Mouse (Mus musculus): ENCODE data around the gene Arhgef3.

Arhgef3 gene

DNA sequence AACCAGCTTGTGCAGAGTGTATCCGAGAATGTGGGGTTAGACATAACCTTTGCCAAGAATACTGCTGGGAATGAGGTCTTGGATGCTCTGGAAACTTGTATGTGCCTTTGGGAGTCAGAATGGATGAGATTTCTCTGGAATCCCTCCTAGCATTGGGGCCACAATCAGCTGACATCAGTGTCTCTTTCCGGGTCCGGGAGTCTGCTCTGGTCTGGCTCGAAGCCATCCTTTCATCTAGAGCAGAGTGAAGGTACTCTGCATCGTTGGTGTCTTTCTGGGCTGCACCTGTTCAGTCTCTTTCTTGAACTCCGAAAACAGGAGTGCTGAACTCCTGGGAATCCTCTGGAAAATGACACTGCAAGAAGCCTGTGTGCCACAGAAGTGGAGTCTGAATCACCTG lies 1.3 kb downstream of the Arhgef3 start:
- no peak for DNase-seq

DNA sequence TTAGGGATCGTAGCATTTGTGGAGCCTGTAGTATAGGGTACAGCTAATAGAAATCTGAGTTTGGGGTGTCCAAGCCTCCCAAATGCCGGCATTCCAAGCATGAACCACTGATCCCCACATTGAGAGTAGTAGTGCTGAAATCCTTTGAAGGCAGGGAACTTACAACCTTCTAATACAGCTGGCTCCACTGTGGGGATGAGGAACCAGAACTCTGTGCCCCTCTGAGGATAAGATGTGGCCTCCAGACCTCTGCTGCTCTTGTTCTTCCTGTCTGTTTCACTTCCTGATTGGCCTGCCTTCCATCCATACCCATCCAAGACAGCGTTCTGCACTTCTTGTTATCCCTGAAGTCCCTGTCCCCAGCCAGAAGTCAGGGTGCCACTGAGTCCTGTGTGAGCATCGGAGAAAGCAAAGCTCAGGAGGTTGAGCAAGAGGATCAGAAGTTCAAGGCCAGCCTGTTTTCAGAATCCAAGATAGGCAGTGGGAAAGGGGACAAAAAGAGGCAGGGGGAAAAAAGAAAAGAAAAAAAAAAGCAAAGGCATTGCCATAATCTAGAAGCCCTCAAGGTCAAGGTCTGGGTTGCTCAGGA lies 2.0 kb downstream of the Arhgef3 start:
- DNase-seq = no peak

DNA sequence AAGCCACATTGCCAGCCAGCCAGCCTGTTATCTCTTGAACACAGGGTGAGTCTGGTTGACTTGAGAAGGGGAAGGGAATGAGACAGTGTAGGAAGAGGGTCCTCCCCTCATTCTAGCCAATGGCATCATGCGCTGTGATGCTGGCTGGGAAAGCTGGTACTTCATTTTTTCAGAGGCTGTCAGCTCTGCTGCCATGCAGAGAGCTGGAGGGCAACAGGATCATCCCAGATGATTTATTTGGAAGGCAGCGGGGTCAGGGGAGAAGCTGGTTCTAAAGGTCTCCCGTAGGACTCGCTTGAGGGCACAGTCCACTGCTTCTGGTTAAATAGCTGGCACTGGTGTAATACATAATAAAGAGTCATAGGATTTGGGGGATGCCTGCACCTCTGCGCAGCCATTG lies 3.8 kb downstream of the Arhgef3 start:
- DNase-seq = no peak

DNA sequence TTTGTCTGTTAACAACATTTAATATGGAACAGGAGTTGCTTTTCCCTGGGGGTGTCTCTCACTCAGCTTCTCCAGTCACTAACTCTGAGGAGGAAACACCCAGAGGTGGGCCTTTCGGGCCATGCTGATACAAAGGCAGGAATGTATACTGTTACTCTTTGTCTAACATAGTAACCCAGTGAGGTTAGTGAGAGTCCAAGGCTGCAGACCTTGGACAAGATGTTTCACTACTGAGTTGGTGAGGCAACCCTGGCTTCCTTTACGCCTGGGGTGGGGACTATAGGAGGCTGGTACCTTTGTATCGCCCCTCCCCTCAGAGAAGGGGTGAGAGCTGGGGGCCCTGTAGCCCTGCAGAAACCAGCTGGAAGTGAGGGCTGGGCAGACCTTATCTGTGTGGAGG lies 7.9 kb downstream of the Arhgef3 start:
- no peak for DNase-seq

DNA sequence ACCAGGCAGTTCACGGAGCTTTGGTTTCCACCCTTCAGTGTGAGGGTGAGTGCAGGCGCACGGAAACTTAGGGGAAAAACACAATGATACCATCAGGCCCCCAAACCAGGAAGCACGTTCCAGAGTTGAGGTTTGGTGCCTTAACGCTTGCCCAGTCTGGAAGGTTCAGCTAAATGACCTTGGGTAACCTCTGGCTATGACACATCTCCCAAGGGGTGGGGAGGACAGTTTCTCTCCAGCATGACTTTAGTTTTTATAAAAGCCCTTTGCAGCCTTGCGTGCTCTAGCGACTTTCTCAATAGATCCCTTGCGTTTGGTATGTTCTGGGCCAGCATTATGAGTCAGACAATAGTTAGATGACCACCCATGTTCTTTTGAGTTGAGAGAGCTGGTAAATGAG lies 8.8 kb downstream of the Arhgef3 start:
- DNase-seq = no peak

DNA sequence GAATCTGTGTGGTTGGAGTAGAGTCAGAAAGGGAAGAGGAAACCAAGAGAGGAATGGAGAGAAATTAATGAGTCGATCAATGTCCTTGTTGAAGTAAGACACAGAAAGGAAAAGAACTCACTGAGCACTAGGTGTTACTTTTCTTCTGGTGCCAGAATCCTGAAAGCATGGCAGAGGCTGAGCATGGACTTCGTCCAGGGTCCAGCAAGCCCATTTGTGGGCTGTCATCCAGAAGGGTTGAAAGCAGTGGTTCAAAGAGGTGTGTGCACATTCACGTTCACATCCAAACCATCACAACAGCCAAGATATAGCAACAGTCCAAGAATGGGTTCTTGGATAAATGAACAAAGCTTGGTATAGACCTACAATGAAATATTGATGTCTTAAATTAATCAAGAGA lies 15.3 kb downstream of the Arhgef3 start:
- DNase-seq = no peak

DNA sequence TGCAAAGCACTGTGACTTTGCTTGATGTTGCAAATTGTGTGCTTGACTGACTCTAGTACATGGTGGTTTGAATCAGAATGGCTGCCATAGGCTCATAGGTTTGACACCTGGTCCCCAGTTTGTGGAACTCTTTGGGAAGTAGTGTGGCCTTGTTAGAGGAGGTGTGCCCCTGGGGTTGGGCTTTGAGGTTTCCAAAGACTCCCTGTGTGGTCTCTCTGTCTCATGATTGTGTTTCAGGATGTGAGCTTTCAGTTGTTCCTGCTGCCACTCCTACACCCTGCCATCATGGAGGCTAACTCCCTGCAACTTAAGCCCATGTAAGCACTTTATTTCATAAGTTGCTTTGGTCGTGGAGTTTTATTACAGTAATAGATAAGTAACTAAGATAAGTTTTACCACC lies 16.0 kb downstream of the Arhgef3 start:
- no peak for DNase-seq

DNA sequence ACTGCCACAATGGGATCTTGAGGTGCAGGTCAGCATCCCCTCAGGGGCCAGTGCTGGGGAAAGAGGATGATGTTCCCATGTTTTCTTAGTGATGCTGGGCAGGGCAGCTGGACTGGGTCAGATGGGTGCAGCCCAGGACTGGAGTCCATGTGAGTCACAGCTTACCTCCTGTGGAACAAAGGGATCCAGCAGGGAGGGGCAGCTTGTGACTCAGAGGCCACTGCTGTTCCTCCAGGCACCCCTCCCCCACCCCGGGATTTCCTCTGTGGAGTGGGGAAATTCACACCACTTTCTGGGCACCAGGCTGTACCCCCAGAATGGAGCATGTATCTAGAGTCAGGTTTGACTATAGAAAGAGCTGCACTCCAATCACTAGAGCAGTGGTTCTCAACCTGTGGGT lies 16.8 kb downstream of the Arhgef3 start:
- no peak for DNase-seq

DNA sequence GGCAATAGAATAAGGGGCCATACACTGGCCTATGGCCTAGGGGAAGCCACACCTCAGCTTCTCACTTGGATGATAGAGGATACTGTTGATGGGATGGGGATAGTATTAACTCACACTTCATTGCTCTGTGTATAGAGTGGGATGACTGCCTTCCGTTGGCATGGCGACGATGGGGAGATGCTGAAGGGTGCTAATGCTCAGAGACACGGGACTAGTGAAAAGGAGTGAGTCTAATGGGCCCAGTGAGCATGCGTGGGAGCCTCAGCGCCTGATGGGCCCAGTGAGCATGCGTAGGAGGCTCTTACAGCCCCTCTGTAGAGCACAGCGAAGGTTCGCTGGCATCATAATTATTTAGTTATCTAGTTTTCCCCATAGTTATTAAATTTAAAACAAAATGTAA lies 24.2 kb downstream of the Arhgef3 start:
- peak; percentile 8 for DNase-seq

DNA sequence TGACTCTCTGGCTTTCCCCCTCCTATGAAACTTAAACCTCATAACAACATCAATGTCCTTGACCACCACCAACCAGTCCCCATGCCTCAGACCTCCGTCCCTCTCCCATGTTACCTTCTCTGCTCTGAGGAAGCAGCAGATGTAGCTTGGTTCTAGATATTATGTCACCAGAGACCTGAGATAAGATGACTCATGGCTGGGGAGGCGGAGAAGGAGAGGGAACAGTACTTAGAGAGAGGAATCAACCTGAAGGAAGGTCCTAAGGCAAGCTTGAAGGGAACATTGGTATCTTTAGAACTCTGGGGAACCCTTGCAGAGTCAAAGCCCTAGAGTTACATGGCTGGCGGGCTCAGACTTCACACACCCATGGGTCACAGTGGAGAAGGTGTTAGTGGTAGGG lies 25.3 kb downstream of the Arhgef3 start:
- no peak for DNase-seq

DNA sequence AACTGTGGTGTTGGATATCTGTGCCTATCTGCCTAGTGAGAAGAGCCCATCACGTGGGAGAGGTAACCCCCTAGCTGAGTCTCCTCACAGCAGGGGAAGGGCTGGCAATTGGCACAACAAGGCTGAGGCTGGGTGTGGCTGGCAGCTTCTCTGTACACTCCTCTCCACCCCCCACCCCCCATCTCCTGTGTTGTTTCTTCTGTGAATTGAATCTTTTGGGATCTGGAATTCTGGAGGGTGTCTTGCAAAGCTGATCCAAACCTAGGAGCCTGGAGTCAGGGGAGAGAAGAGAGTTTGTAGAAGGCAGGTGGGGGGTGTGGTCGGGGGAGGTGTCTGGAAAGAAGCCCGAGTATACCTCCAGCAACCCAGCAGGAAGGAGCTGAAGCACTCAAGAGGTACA lies 26.8 kb downstream of the Arhgef3 start:
- DNase-seq = no peak

DNA sequence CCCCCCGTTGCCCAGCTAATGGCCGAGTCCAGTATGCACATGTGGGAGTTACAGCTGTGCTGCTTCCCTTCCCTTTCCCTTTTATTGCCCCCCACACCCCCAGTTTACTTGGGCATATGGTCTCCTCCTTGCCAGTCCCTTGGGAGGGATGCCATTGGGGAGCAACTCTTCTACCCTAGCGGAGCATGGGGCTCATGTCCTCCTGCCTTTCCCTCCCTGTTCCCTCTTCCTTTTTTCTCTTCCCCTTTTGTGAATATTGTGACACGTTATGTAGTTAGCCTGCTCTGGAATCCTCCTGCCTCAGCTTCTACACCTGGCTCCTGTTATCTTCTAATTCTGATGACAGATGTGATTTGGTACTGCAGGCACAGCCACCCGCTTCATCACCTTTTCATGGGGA lies 28.0 kb downstream of the Arhgef3 start:
- no peak for DNase-seq

DNA sequence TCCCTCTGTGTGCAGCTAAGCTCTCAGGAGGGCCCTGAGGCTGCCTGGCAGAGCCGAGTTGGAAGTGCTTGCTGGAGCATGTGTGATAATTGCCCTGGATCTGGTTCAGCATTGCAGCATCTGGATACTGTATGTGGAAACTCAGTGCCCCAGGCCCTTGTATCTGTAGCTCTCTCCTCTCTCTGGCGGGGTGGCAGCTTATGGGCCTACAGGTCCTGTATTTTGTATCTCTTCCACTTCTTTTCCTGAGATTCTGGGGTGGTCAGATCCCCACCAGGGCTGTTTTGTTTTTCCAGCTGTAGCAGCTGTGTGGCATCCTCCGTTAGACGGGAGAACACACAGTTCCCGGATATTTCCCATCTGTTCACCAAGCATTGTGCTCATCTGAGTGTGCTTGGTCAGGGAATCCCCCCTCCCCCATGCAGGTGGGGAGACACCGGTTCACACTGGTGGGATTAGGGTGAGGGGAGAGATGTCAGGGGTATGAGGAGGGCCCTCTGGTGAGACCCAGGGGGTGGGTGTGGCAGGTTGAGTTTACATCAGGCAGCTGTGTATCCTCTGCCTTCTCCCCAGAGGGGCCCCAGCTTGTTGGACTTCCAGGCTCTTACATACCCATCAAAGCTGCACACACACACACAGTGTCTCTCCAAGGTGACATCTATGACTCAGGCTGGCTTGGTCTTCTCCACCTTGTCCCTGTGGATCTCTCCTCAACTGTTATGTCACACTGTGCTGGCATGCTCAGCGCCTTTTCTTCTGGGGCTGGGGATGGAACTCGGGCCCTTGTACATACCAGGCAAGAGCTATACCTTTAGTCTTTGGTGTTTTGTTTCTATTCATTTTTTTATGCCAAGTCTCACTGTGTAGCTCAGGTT lies 30.7 kb downstream of the Arhgef3 start:
- no peak for DNase-seq

DNA sequence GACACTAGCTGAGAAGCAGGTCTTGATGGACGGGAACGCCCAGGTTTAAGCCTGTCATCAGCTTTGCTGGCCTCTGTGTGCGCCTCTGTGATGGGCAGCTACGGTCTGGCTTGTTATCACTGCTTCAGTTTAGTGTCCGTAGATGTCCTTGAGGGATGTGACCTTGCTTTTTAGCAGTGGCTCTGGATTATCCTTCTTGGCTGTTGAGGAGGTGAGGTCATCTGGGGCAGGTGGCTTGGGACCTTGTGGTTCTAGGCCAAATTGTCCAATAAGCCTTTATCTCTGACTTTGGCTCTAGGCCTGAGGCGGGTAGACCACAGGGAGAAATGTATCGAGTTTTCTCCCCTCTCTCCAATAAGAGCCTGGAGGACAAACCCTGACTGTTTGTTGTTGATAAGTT lies 33.0 kb downstream of the Arhgef3 start:
- DNase-seq = no peak

DNA sequence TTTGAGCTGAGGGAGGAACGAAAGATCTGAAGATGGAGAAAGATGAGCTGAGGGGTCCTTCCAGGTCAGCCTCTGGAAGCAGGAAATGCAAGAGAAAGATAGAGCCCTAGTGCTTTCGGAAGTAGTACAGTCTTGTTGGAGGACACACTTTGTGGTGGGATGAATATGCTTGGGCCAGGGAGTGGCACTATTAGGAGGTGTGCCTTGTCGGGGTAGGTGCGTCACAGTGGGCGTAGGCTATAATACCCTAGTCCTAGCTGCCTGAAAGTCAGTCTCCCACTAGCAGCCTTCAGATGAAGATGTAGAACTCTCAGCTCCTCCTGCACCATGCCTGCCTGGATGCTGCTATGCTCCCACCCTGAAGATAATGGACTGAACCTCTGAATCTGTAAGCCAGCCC lies 34.7 kb downstream of the Arhgef3 start:
- no peak for DNase-seq

DNA sequence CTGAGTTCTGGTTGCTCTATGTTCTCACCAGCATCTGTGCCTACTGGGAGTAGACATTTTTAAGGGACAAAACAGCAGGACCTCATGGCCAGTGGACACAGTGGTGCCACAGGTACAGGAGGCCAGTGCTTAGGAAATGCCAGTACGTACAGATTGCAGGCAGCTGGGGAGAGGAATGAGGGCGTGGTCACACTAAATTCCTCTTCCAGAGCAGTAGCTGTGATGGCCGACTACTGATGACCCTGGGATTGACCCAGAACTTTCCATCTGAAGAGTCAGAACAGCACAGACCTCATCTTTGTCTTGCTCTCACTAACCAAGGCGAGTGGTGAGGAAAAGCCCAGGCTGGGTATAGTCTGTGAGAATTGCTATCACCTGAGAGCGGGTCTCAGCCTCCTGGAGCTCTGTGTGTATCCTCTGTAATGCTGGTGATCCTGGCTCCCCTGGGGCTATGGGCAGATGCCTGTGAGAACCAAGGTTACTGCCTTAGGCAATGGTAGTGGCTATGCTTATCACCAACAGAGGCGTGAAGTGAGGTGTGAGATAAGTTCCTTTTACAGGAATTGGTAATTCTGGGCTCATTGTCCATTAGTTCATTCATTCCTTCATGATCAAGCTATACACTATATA lies 35.4 kb downstream of the Arhgef3 start:
- DNase-seq = no peak

DNA sequence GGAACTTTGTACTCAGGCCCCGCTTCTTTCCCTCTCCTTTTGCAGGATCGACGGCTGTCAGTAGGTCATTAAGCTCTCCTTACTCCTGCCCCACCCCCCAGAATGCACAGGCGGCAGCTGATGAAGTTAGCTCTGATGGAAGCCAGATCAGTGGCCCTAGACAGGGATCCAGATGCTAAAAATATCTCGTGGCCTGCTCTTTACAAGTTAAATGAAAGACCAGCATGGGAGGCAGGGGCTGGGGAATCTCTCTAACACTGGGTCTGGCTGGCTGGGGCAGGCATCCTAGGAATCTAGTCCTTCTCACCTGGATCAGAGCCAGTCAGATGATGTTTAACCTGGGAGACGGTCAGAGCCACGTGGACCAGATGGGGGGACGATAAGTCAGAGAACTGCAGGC lies 36.7 kb downstream of the Arhgef3 start:
- DNase-seq = no peak

DNA sequence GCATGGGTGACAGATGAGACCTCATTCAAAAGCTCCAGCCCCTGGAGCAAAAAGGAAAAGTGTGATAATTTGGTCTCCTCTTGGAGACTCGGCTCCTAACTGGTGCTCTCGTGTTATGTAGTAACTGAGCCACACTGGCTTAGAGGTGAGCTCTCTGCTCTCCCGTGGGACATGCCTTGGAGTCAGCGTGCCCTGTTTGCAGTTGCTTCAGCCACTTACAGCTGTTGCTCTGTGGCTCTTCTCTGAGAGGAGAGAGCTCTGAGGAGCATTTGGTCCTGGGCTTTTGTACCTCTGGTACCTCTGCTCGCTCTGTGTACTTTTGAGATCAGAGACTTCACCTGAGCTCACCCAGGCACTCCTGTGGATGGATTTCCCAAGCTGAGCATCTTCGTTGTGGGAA lies 40.4 kb downstream of the Arhgef3 start:
- DNase-seq = no peak

DNA sequence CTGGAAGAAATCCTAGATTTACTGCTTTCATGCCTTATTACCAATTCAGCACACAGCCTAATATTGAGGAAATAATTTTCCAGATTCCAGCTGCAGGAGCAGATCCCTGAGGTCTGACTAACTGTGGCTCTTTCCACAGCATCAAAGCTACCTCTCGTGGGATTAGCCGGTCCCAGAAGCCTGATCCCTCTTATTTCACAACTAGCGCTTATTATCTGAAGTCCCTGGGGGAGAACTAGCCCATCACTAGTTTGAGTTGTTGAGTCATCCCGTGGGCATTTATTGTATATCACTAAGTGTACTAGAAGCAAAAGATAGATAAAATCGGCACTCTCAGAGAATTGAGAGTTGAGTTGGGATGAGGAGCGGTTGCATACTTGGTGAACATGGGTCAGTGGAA lies 41.3 kb downstream of the Arhgef3 start:
- no peak for DNase-seq

DNA sequence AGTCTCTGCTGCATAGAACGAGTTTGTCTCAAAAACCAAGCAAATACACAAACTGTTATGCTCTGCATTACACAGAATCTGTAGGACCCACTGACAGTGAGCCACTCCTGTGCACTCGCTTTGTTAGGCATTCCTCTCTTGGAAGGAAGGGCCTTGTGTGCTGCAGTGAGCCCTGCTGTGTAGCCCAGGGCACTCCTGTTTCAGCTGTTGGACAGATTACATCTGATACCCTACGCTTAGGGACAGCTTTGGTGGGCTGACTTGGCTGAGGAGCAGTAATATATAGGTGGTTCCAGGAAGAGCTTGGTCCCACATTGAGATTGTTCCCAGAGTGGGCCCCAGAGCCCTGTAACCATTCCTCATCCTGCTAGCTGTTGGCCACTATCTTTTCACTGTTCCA lies 43.4 kb downstream of the Arhgef3 start:
- DNase-seq = no peak

DNA sequence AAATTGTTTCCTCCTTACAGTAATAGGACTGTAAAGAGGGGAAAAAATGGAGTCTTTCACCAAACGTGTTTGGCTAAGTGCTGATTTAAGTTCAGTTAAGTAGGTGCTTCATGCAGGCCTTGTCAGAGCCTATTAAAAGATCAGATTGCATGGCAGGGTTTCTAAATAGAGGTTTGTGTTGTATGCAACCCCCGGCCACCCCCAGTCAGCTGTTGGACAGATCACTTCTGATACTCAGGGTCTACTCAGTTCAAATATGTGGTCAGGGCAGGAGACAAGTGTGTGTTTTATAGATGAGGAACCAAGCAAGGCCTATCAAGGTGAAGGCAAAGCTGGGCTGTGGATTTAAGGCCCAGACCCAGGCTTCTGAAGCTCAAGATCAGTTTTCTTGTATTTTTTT lies 44.1 kb downstream of the Arhgef3 start:
- no peak for DNase-seq

DNA sequence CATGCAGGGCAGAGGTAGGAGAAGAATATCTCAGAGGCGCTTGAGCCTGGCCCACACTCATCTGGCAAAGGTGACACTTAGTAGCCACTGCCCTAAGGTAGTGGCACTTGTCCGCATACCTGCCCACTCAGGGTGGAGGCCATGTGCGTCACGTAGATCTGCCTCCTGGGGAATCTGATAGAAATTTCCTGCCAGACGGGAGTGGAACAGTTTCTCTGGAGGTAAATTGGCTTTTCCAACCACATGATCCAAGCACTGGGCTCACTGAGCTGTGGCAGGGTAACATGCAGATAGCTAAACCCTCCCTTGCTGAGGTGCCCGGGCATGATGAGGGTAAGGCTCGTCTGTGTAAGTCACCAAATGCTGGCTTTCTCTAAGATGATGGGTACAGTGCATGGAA lies 46.1 kb downstream of the Arhgef3 start:
- DNase-seq = no peak

DNA sequence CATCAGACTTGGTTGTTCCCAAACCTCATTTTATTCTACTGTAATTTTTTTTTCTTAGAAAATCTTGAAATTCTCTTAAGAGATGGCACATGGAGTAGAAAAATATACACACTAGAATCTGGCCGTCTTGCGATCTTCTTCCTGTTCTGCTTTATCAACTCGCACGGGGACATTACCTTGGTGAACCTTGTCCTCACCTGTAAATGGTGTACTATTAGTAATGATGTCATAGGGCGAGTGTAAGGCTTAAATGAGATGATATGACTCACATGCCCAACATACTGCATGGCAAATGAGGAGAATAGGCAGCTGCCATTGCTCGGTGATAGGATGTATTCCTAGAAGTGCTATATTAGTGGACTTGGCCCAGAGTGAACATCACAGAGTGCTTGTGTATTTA lies 49.9 kb downstream of the Arhgef3 start:
- DNase-seq = no peak

DNA sequence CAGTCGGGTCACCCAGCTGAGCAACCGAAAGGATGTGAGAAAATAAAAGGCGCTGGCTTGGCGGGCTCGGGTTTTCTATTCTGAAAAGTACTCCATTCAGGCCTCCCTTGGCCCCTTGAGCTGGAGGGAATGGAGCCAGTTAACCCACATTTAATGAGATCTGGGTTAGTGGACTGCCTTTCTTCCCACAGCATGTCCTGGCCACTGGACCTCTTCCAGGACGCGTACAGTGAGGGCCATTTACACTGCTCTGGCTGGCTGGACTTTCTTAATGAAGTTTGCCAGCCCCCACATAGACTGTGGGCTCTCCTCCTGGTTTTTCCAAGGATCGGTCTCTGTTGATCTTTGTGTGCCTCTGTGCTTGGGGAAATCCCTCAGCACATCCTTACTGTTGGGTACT lies 52.1 kb downstream of the Arhgef3 start:
- DNase-seq = peak; percentile 70

DNA sequence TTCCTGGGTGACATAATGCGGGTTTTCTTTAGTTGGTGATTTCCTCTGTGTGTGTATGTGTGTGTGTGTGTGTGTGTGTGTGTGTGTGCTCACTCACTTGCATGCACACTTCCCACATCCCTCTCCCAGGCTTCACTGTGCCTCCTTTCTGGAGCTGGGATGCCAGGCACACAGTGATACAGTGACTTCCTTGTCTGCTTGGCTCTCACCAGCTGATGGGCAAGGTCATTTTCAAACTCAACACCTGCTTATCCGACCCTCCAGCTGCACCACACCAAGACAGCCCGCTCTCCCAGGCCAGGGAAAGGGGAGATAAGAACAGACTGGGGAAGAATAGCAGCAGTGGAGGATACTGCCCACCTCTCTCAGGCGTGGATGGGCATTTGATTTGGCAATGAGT lies 52.5 kb downstream of the Arhgef3 start:
- no peak for DNase-seq
